Mouse (Mus musculus) bone marrow macrophage, adult 2 months (primary cell): ENCODE results near the gene Rab14.

Source experiments
- CTCF ChIP-seq: IDR thresholded peaks from 2 replicates; pipeline ENCODE4 v1.5.1; 2012; ENCODE audit warnings: low read depth, mild to moderate bottlenecking, low read length, moderate library complexity
- POLR2A ChIP-seq: IDR thresholded peaks from 2 replicates; pipeline ENCODE4 v1.6.1; 2012; ENCODE audit warnings: mild to moderate bottlenecking, low read depth, low read length, borderline replicate concordance

GRCm38 (mm10) chr2:35160206-35160605 lies 40.7 kb downstream of the Rab14 start:
- no peak for TF ChIP-seq POLR2A
- no peak for TF ChIP-seq CTCF
